Mouse (Mus musculus): ENCODE data around the gene Abcc3. TPM values are rescaled to one million over a fixed set of nuclear protein-coding genes. Genes with fewer than 3 reads are reported as not detected.
A peak's percentile ranks its signal among the peaks of the same experiment; 100 is the strongest.

Gene Abcc3
- polyA plus RNA-seq, 1 experiment, result 123 TPM

DNA sequence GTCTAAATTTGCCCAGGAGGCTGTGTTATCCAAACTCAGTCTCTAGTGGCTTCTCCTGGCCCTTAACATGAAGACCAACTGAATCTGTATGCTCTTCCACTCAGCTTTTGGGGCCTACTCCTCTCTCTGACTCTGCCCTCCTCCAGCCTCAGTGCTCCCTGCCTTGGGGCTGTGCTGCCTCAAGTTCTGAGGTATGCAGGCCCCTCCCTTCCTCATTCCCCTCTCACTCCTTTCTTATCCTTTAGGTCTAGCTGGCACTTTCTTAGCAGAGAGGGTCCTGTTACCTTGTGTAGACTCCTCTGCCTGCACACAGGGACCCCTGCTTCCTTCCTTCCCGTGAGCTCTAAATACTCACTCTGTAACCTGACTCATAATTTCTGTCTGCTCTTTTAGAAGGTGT, 48.3 kb downstream of the Abcc3 start:
- no peaks in the 10 kb centered on the region for H3K4me1 ChIP-seq (ENCODE audit: control insufficient read depth, insufficient read depth, low read length)
- H3K4me3 ChIP-seq (ENCODE audit: control insufficient read depth, low read depth, low read length), result no peak overlapping the region
- no peaks in the 10 kb centered on the region for H3K27me3 ChIP-seq (ENCODE audit: control insufficient read depth, insufficient read depth, low read length)
- no peaks in the 10 kb centered on the region; the same call in 1 of the 2 replicates for H3K36me3 ChIP-seq (ENCODE audit: control insufficient read depth, insufficient read depth, low read length)
- TF ChIP-seq POLR2A (IDR thresholded peaks at IDR 0.05; ENCODE audit: control insufficient read depth, low read depth, low read length), result no peak
- no peak for TF ChIP-seq CTCF (IDR thresholded peaks at IDR 0.05; ENCODE audit: control insufficient read depth, insufficient read depth, insufficient replicate concordance, low read depth, low read length)
- H3K27ac ChIP-seq (ENCODE audit: control insufficient read depth, insufficient read depth, low read depth, low read length), result no peak overlapping the region

DNA sequence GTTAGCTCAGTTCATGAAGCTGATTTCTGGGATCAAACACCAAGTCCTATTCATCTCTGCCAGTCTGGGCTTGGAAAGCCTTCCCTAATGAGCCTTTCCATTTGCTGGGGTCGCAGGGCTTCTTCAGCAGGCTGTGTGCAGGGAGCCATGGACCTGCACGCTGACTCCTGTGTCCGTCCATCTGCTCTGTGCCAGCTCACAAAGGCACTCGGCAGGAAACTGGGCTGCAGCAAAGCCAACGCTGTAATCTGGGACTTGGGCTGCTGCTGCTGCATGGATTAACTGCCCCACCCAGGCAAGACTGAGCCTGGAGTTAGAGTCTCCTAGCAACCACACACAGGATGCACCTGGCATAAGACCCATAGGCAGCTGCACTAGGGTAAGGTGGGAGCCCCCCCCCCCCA, 48.8 kb downstream of the Abcc3 start:
- TF ChIP-seq CTCF (IDR thresholded peaks at IDR 0.05; ENCODE audit: control insufficient read depth, insufficient read depth, insufficient replicate concordance, low read depth, low read length) (no peak), POLR2A (IDR thresholded peaks at IDR 0.05; ENCODE audit: control insufficient read depth, low read depth, low read length) (no peak)
- Histone ChIP-seq H3K4me3 (ENCODE audit: control insufficient read depth, low read depth, low read length) (no peak overlapping the region), H3K27me3 (ENCODE audit: control insufficient read depth, insufficient read depth, low read length) (no peaks in the 10 kb centered on the region), H3K27ac (ENCODE audit: control insufficient read depth, insufficient read depth, low read depth, low read length) (no peak overlapping the region), H3K36me3 (ENCODE audit: control insufficient read depth, insufficient read depth, low read length) (no peaks in the 10 kb centered on the region; the same call in 1 of the 2 replicates), H3K4me1 (ENCODE audit: control insufficient read depth, insufficient read depth, low read length) (no peaks in the 10 kb centered on the region)

- Histone ChIP-seq H3K36me3 (ENCODE audit: control insufficient read depth, insufficient read depth, low read length) (no peaks in the 10 kb centered on the region; the same call in 1 of the 2 replicates), H3K4me1 (ENCODE audit: control insufficient read depth, insufficient read depth, low read length) (no peaks in the 10 kb centered on the region), H3K27me3 (ENCODE audit: control insufficient read depth, insufficient read depth, low read length) (no peaks in the 10 kb centered on the region), H3K27ac (ENCODE audit: control insufficient read depth, insufficient read depth, low read depth, low read length) (no peak overlapping the region), H3K4me3 (ENCODE audit: control insufficient read depth, low read depth, low read length) (no peak overlapping the region)
- TF ChIP-seq POLR2A (IDR thresholded peaks at IDR 0.05; ENCODE audit: control insufficient read depth, low read depth, low read length) (no peak), CTCF (IDR thresholded peaks at IDR 0.05; ENCODE audit: control insufficient read depth, insufficient read depth, insufficient replicate concordance, low read depth, low read length) (no peak)
Measured at GRCm38 (mm10) chr11:94342114-94342905, 50.5 kb downstream of the Abcc3 start.

- no peaks in the 10 kb centered on the region for H3K27me3 ChIP-seq (ENCODE audit: control insufficient read depth, insufficient read depth, low read length)
- no peak overlapping the region for H3K4me3 ChIP-seq (ENCODE audit: control insufficient read depth, low read depth, low read length)
- H3K36me3 ChIP-seq (ENCODE audit: control insufficient read depth, insufficient read depth, low read length), result no peaks in the 10 kb centered on the region; the same call in 1 of the 2 replicates
- H3K27ac ChIP-seq (ENCODE audit: control insufficient read depth, insufficient read depth, low read depth, low read length), result no peak overlapping the region
- H3K4me1 ChIP-seq (ENCODE audit: control insufficient read depth, insufficient read depth, low read length), result no peaks in the 10 kb centered on the region
- TF ChIP-seq CTCF (IDR thresholded peaks at IDR 0.05; ENCODE audit: control insufficient read depth, insufficient read depth, insufficient replicate concordance, low read depth, low read length) (no peak), POLR2A (IDR thresholded peaks at IDR 0.05; ENCODE audit: control insufficient read depth, low read depth, low read length) (no peak)
Measured at GRCm38 (mm10) chr11:94340948-94341933, 51.6 kb downstream of the Abcc3 start.

DNA sequence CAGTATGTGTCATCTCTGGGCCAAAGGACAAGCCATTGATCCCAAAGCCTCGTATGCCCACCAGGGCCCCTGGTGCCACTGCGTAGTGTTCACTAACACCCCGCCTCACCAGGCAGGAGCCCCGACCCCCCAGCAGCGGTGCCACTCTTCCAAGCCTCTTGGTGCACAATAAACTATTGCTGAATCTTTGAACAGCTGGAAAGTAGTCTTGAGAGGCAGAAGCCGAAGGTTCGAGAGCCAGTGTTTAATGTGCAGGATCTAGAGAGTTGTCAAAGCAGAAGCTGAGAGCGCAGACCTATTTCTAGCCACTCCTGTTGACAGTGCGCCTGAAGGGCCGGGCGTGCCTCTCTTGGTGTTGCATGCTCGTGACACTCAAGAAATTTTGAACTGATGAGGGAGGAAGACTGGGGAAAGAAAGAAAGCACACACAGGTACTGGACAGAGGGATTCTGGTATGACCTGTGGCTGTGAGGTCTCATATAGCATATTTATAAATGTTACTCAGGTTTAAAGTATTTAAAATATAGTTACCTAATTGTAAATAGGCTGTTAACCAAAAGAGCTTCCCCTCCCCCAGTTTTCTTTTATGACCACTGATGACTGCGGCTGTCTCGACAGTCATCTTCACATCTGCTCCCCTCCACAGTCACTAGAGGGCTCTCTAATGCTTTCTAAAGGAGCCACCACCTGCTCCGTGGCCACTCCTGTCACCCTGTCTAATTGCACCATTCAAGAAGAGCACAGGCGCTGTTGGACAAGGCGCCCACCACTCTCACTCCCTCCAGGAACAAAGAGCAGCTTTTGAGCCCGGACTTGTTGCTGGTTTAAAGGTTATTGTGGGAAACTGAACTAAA, 52.8 kb downstream of the Abcc3 start:
- H3K4me3 ChIP-seq (ENCODE audit: control insufficient read depth, low read depth, low read length), result no peak overlapping the region
- H3K4me1 ChIP-seq (ENCODE audit: control insufficient read depth, insufficient read depth, low read length), result no peaks in the 10 kb centered on the region
- H3K27ac ChIP-seq (ENCODE audit: control insufficient read depth, insufficient read depth, low read depth, low read length), result no peak overlapping the region
- no peak for TF ChIP-seq POLR2A (IDR thresholded peaks at IDR 0.05; ENCODE audit: control insufficient read depth, low read depth, low read length)
- 0 out of 2 replicates have a peak, but pooled peaks have one; percentile 6 for TF ChIP-seq CTCF (IDR thresholded peaks at IDR 0.05; ENCODE audit: control insufficient read depth, insufficient read depth, insufficient replicate concordance, low read depth, low read length)
- no peaks in the 10 kb centered on the region; the same call in 1 of the 2 replicates for H3K36me3 ChIP-seq (ENCODE audit: control insufficient read depth, insufficient read depth, low read length)
- no peaks in the 10 kb centered on the region for H3K27me3 ChIP-seq (ENCODE audit: control insufficient read depth, insufficient read depth, low read length)

- no peak overlapping the region for H3K27ac ChIP-seq (ENCODE audit: control insufficient read depth, insufficient read depth, low read depth, low read length)
- H3K4me3 ChIP-seq (ENCODE audit: control insufficient read depth, low read depth, low read length), result no peak overlapping the region
- H3K27me3 ChIP-seq (ENCODE audit: control insufficient read depth, insufficient read depth, low read length), result no peaks in the 10 kb centered on the region
- TF ChIP-seq POLR2A (IDR thresholded peaks at IDR 0.05; ENCODE audit: control insufficient read depth, low read depth, low read length) (no peak), CTCF (IDR thresholded peaks at IDR 0.05; ENCODE audit: control insufficient read depth, insufficient read depth, insufficient replicate concordance, low read depth, low read length) (no peak)
- H3K4me1 ChIP-seq (ENCODE audit: control insufficient read depth, insufficient read depth, low read length), result no peaks in the 10 kb centered on the region
- H3K36me3 ChIP-seq (ENCODE audit: control insufficient read depth, insufficient read depth, low read length), result peaks cover 1% of the 10 kb centered on the region; the same call in 1 of the 2 replicates
Measured at GRCm38 (mm10) chr11:94338347-94338746, 54.5 kb downstream of the Abcc3 start.
